Mouse (Mus musculus) T-helper 17 cell (primary cell): ENCODE data around the gene Zfp61.

ENCODE experiments used
- in situ Hi-C, 2 experiments: fragments of 300-600 bp; cut with MboI, MseI; formaldehyde crosslinking; loops; 1 replicate in 1 of 2; 2 replicates in 1 of 2; pipeline ENCODE4 v1.15.1; 2025; ENCODE audit warnings: high pct_unique_total_duplicates in 2 of 2

Zfp61 gene

DNA sequence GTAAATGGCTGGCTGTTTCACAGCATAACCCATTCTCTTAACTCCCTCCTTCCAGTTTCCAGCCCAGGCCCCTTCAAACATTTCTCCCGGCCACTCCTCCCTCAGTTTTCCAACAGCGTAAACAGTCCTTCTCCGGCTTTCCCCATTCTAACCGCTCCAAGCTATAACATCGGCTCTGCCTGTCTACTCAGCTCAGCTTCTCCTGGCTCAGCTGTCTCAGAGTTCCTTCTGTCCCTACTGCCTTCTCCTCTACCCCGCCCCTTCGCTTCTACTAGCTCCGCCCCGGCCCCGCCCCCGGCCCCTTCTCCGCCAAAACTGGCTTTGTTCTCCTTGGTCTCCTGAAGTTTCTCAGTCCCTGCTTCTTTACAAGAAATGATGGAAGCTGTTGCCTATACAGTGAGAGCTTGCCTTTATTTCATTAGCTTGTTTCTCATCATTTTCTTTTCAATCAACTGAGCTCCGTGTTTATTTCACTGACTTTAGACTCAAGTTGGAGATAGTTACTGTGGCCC lies at the start of gene Zfp61:
TSS of gene Zfp61 (minus strand) at position 462 of the 512 bp plus-strand sequence.
- in situ Hi-C loops = no loop called here

DNA sequence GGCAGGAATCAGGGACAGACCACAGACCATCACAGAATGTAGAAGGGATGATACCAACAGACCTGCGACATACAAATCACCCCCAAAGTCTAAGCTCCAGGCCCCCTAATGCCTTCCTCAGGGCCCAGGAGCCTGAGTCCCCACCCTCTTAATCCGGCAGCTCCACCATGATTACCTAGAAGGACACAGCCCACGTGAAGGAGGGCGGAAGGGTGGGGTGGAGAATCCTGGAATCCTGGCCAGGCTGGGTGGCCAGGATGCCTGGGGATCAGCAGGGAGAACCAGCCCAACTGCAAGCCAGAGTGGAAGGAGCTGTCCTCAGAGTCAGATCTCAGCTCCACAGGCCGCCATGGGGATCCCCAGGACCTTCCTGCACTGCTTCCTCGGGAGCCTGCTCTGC lies 47.9 kb upstream of the Zfp61 start, which contains the start of gene Lypd5:
TSS of gene Lypd5 (plus strand) at position 301 of the 400 bp plus-strand sequence.
- in situ Hi-C loops = loop anchor here (5.0 to 10.0 kb wide), 2 partner anchors 387 to 1736 kb away; no protein-coding TSS in a partner anchor

DNA sequence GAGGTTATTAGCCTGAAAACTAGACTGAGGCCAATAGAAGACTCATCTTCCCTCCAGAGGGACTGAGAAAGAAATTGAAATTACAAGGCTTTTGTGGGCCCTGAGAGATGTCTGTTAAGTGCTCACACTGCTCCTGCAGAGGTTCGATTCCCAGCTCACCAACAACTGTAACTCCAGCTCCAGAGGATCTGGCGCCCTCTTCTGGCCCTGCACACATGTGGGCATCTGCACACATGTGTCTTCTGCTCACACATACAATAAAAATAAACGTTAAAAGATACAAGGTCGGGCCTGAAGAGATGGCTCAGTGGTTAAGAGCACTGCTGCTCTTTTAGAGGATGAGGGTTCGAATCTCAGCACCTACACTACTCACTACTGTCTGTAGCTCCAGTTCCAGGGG lies 45.4 kb upstream of the Zfp61 start:
- in situ Hi-C loops = loop anchor here (5.0 to 10.0 kb wide), 2 partner anchors 384 to 1738 kb away; no protein-coding TSS in a partner anchor

DNA sequence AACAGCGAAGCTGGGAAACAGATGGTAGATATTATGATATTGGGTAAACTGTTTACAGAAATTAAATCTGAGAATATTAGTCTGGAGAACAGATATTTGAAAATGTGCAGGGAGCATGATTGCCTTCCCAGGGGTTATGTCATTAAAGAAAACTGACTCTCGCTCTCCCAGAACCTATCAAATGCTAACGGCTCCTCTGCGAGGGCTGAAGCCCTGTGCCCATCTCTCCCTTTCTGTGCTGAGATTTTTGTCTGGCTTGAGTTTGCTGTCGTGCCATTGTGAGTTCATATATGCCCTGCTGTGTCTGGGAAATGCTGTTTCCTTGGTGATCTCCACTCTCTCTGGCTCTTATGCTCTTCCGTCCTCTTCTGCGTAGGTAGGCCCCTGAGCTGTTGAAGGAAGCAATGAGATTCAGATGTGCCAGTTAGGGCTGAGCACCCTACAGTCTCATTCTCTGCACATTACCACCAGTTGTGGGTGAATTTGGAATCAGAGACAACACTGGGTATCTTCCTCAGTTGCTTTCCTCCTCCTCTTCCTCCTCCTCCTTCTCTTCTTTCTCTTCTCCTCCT lies 42.8 kb upstream of the Zfp61 start:
- in situ Hi-C loops = loop anchor here in 1 of 2 experiments (10.0 kb wide), 1 partner anchor 1741 kb away; no protein-coding TSS in a partner anchor

DNA sequence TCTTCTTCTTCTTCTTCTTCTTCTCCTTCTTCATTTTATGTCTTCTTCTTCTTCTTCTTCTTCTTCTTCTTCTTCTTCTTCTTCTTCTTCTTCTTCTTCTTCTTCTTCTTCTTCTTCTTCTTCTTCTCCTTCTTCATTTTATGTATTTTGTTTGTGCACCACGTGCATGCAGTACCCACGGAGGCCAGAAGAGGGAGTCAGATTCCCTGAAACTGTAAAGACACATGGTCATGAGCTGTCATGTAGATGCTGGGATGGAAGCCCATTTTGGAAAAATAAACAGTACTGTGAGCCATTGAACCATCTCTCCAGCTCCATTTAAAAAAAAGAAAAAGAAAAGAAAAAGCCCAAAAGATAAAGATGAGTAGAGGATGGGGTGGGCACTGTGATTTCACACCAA lies 37.2 kb upstream of the Zfp61 start:
- in situ Hi-C loops = no loop called here

DNA sequence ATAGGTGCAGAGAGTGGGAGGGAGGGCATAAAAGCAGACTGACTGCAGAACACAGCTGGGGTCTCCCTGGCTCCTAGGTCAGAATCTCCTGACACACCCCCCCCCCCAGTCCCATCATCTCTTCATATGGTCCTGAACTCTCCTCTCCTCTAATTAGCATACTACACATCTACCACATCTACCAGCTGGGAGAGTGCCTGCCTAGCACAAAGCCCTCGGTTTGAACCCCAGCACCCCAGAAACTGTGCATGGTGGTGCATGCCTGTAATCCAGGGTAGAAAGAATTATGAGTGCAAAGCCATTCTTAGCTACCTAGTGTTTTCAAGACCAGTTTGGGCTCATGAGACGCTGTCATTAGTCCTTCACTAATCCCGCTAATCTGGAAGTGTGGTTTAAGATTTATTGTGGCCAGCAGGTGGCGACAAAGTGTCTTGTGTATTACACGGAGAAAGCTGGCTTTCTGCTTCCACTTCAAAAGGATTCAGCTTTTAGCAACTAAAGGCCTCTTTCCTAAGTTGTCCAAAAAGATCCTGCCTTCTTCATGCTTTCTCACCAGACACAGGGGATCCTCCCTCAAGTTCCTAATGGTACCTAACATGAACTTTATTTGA lies 34.8 kb upstream of the Zfp61 start:
- in situ Hi-C loops = no loop called here

DNA sequence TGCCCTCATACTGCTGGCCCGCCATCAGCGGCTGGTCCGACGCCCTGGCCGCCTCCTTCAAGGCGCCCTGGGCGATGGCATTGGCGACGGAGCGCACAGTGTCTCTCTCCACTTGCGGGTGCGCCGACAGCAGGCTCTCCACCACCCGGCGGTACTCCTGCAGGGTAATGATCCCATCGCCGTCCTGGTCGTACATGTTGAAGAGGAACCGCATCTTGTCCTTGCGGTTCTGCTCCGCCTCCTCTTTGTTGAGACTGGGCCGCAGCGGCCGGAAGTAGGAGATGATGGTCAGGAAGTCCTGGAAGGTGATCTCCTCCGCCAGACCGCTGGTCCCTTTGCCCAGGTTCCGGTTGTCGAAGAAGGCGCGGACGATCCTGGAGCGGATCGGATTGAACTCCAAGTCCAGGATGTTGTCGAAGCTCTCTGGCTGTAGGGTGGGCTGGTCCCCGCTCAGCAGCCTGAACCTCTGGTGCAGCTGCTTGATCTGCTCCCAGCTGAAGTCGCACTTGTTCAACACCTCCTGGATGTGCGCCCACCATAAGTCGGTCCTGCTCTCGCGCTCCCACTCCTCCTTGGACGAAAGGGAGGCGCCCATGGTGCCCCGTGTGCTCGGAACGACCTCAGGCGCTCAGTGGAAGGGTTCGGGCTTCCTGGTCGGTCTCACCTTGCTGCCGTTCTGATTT lies 32.4 kb upstream of the Zfp61 start, which contains the start of gene Tescl:
TSS of gene Tescl (minus strand) at position 633 of the 683 bp plus-strand sequence.
- in situ Hi-C loops = no loop called here

DNA sequence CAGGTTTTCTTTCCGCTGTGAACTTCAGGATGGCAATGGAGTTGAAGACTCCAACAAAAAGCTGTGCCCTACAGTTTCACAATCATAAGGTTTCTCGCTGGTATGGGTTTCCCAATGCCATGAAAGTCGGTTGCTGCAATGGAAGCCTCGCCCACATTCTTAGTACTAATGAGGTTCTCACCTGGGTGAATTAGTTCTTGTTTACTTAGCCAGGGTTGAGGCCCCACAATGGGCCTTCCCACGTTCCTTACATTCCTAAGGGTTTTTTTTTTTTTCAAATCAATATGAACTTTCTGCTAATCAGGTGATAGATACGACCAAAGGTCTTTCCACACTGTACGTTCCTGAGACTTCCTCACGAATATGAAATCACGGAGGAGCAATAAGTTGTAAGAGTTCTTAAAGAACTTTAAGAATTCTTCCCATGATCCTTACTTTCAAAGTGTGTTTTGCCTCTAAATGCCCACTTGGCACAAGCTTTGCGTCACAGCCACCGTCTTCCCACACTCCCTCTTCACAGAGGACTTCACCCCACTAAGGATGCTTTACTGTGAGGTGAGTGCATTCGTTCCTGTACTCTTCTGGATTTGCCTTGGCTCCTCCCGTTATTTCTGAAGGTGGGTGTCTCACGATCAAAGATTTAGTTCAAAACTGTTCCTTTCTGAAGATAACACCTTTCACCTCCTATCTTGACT lies 26.4 kb upstream of the Zfp61 start:
- in situ Hi-C loops = no loop called here

DNA sequence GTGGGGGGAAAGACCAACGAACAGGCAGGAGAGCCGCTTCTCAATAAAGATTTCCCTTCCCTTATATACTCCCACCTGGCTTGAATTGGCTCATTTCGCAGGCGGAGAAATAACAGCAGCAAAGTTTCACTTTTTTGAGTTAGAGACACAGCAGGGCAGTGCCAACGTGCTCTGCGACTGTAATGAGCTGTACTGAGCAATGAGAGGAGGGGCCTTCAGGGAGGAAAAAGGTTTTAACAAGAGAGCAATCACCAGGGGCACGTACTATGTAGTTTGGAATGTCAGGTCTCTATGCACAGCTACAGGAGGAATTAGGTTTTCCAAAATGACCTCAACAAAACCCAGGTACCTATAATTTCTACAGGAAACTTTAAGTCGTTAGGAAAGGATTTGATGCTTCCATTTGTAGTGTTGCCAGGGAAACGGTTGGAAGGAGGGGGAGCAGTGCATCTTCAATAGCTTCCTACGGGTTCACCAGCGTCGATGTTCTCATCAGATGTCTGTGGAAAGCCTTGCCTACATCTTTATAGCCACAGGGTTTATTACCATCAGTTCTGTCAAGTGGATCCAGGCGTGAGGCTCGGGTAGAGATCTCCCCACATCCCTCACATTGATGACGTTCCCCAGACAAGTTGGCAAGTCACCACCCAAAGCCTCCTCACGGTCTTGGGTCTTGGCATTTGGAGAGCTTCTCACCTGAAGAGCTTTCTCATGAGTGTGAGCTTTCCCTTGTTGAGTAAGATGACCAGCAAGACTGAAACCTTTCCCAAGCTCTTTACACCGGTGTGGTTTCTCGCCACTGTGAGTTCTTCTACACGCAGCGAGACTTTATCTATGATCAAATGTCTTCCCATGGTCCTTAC lies 25.5 kb upstream of the Zfp61 start:
- in situ Hi-C loops = no loop called here

DNA sequence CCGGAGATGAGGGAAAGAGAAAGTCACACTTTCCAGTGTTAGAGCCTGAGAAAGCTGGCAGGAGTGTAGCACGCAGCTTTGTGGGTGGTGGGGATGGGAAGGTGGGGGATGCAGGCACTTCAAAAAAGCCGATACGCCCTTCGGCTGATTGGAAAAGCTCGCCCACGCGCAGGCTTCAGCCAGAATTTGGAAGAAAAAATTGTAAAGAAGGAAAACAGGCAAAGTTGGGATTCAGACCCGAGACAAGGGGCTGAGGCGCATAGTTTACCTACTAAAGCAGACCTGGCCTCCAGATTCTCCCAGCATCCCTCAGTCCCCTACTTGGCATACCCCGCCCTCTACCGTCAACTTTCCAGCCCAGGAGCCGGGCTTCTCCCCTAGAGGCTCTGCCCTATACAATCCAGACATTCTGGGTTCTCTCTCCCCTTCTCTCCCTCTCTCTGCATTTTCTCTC lies 24.7 kb upstream of the Zfp61 start:
- in situ Hi-C loops = no loop called here

DNA sequence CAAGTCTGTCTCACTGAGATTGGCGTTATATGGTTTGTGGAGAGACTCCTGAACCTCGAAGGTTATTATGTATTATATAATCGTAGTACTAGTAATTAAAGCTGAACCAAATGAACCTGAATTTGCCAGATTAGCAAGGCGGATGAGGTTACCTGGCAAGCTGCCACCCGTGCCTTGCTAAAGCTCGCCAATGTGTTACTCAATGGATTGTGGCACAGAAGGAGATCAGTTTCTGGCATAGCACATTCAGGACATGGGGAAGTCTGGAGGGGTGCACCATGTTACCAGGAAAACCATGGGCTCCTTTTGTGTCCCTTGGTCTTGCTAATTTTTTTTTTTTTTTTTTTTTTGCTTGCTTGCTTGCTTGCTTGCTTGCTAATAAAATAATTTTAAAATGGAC lies 24.2 kb upstream of the Zfp61 start:
- in situ Hi-C loops = no loop called here

DNA sequence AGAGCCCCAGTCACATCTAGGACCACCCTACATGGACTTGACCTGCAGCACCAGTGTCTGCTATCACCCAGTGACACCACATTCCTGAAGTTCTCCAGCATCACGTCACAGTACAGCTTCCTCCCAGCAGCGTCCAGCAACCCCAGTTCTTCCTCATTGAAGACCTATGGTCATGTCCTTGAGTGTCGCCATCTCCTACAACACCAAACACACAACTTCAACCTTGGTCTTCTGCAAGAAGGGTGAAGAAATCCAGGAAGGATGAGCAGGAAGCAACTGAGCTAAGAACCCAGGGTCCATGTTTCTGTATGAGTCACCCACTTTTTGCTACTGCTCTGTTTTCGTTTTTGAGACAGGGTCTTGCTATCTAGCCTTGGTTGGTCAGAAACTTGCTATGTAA lies 21.6 kb upstream of the Zfp61 start:
- in situ Hi-C loops = no loop called here

DNA sequence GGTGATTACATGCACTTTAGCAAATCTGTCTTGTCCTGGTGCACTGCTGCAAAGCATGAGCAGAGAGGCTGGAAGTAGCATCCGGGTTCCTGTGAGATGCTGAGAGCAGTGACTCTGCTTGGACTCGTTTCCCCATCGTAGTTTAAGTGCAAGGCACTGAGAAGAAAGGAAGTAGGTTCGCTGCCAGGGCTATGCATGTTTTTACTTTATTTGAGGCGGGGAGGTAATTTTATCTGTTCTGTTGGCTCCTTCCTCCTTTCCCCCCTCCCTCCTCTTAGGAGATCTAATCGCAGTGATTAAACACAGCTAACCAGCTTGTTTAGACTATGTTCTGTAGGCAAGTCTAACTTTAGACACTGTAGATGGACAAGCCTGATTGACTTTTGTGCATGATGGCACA lies 17.9 kb upstream of the Zfp61 start:
- in situ Hi-C loops = no loop called here

DNA sequence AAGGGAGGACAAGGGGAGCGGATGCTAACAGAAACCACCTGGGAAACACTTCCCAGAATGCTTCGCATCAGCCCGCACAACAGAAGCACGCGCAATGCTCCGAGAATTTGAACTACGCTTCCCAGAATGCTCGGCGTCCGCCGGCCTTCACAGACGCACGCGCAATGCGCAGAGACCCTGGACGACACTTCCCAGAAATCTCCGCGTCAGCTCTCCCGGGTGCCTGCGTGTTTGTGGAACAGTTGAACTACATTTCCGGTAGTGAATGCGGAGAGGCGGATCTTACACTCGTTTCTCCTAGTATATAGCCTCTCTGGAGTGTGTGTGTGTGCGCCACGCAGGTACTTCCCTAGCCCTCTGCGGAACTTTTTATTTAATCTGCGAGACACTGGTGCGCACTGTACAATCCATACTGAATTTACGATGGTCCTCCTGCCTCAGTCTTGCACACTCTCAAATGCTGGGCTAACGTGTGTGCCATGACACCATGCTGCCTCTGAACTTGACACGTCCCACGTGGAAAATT lies 15.6 kb upstream of the Zfp61 start, which contains the start of gene Zfp94:
TSS of gene Zfp94 (minus strand) at position 100 of the 526 bp plus-strand sequence.
- in situ Hi-C loops = no loop called here

DNA sequence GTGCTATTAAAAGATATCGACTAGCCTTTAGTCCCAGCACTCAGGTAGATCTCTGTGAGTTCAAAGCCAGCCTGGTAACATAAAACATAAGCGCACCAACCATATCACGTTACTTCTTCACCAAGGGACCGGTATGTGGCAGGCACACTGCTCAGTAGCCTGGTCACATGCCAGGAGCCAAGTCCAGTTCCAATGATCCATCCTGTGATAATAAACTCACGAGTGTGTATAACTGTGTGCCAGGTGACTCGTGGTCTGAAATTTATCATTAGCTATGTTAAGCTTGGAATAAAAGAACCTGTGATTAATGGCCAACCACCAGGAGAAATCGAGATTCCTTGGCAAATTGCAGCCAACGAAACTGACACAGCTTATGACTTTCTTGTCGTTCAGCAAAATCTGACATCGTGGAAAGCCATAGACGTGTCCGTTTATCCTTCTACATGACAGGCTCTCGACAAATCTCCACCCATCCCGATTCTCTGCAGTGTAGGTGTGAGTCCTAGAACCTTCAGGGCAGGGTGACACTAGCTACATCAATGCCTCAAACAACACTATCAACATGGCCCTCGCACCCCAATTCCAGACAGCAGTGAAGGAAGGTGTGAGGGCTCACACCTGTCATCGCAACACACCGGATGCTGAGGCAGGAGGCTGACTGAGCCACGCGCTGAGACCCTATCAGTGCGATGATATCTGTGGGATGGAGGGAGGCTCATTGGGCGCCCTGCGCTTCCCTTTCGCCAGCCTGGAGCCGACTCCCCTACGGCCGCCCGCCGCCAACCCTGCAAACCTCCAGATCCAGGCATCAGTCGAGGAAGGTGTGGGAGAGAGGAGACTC lies 14.9 kb upstream of the Zfp61 start:
- in situ Hi-C loops = no loop called here

DNA sequence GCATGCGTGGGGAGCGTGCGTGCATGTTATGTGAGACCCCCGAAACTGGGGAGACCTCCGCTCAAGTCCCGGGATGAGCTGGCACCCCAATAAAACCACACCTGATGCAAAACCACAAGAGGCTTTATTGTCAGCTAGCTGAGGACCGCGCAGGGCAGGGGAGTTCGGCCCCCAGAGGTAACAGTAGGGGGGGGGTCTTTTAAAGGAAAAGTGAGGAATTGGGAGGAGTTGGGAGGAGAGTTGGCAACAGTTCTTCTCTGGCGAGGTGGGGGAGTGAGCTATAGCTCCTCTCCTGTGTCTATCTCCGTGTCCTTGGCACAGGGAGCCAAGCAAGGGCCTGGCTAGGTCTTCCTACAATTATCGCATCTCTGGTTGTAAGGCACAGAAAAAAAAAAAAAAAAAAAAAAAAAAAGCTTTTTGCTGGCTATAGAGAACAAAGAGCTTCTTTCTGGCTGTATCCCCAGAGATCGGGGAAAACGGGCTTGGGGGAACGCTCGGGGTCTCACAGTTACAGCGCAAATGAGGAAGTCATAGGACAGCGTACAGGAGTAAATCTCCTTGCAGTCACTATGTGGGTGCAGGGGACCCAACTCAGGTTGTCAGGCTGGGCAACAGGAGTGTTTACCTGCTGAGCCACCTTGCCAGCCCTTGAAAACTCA lies 1.1 kb downstream of the Zfp61 start:
- in situ Hi-C loops = loop anchor here in 1 of 2 experiments (10.0 kb wide), 1 partner anchor 215 kb away; the partner anchor contains the start of gene Zfp180

DNA sequence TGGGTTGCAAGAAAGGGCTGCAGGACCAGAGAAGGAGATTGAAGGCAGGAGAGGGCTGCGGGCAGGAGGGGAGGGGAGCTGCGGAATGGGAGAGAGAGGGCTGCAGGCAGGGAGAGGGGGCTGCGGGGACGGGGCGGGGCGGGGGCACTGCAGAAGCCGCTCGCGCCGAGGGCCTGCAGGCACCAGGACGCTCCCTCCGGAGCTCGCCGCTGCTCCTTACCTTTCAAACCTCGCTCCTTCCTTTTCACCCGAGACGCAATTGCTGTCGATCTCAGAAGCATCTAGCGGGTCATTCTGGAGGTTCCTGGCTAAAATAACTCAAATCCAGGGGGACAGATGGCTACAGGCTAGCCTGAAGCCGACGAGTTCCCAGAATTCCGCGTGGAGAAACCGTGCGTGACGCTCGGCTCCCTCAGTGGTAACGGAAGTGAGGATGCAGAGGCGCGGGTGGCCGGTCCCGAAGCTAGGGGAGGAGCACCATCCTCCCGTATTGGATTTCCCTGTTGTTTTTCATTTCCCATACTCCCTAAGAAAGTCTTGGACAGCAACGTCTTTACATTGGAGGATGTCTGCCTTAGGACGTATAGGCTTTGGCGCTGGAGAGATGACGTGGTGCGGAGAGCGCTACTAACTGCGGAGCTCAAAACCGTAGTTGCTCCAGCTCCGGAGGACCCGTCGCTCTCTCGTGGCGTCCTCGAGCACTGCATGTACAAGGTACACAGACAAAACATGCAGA lies 1.9 kb downstream of the Zfp61 start:
- in situ Hi-C loops = loop anchor here in 1 of 2 experiments (10.0 kb wide), 1 partner anchor 214 kb away; the partner anchor contains the start of gene Zfp180

DNA sequence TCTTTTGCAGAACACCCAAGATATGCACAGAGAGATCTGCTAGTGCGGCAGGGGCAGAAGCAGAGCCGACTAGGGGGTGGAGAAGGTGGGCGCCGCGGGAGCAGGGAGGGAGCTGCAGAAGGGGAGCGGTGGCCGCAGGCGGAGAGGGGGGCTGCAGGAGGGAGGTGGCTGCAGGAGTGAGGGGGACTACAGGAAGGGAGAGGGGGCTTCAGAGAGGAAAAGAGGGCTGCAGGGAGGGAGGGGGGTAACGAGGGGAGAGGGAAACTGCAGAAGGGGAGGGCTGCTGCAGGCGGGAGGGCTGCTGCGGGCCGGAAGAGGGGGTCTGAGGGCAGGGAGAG lies 2.4 kb downstream of the Zfp61 start:
- in situ Hi-C loops = loop anchor here in 1 of 2 experiments (10.0 kb wide), 1 partner anchor 214 kb away; the partner anchor contains the start of gene Zfp180
